Mouse (Mus musculus) limb, embryonic 14.5 days (tissue): ENCODE data around the gene Rbm39. TPM values are rescaled to one million over a fixed set of nuclear protein-coding genes. Genes with fewer than 3 reads are reported as not detected.
A peak's percentile ranks its signal among the peaks of the same experiment; 100 is the strongest.

Experiments
- ATAC-seq: fragments of 200-750 bp; cut with Nextera tagmentation; 2 replicates; pipeline ENCODE4 v1.8.0; 2017; ENCODE audit warnings: low read depth, moderate number of reproducible peaks, moderate TSS enrichment; ENCODE audit not compliant: low FRiP score
- DNase-seq: peaks from one replicate; pipeline ENCODE4 v3.0.0-alpha.2; 2015; ENCODE audit warnings: low spot score
- H3K27ac ChIP-seq: fragments of 300-500 bp; sonication (generic); replicated peaks from 2 replicates; pipeline ENCODE4 v1.5.1; 2014; ENCODE audit warnings: low read depth, mild to moderate bottlenecking, low read length, moderate library complexity, mixed read lengths
- H3K27me3 ChIP-seq: fragments of 300-500 bp; sonication (generic); 2 replicates; pipeline ENCODE4 v1.6.1; 2014; ENCODE audit warnings: low read length, mixed read lengths; ENCODE audit not compliant: control insufficient read depth, insufficient read depth
- H3K36me3 ChIP-seq: fragments of 300-500 bp; sonication (generic); 2 replicates; pipeline ENCODE4 v1.6.1; 2014; ENCODE audit warnings: mild to moderate bottlenecking, low read length, moderate library complexity, mixed read lengths; ENCODE audit not compliant: control insufficient read depth, insufficient read depth
- H3K4me1 ChIP-seq: fragments of 300-500 bp; sonication (generic); 2 replicates; pipeline ENCODE4 v1.6.1; 2014; ENCODE audit warnings: antibody characterized with exemption, low read length, mixed read lengths; ENCODE audit not compliant: control insufficient read depth, insufficient read depth
- H3K4me2 ChIP-seq: fragments of 300-500 bp; sonication (generic); replicated peaks from 2 replicates; pipeline ENCODE4 v1.6.1; 2014; ENCODE audit warnings: low read depth, mild to moderate bottlenecking, low read length, moderate library complexity; ENCODE audit not compliant: severe bottlenecking
- H3K4me3 ChIP-seq: fragments of 300-500 bp; sonication (generic); replicated peaks from 2 replicates; pipeline ENCODE4 v1.5.1; 2014; ENCODE audit warnings: low read length
- H3K9ac ChIP-seq: fragments of 300-500 bp; sonication (generic); 2 replicates; pipeline ENCODE4 v1.6.1; 2014; ENCODE audit warnings: mild to moderate bottlenecking, low read depth, low read length, moderate library complexity; ENCODE audit not compliant: severe bottlenecking
- H3K9me3 ChIP-seq: fragments of 300-500 bp; sonication (generic); 2 replicates; pipeline ENCODE4 v1.6.1; 2016; ENCODE audit warnings: low read length; ENCODE audit not compliant: control insufficient read depth
- POLR2A ChIP-seq: fragments of 200-500 bp; IDR thresholded peaks from 2 replicates; pipeline ENCODE4 v1.8.0; 2012; ENCODE audit warnings: inconsistent platforms, mild to moderate bottlenecking, moderate library complexity, borderline replicate concordance; ENCODE audit not compliant: insufficient read depth, insufficient read length; ENCODE audit errors: extremely low read depth
- WGBS: fragments of 180-500 bp; shearing (Covaris S2); extraction: QIAGEN DNeasy Blood & Tissue Kit; methylation state at CpG from one replicate; pipeline ENCODE4 v1.1.7; 2014; 5-methylcytosine and 5-hydroxymethylcytosine counted together
- polyA plus RNA-seq, 2 experiments: library from polyadenylated mRNA; depleted of rRNA in 1 of 2; stranded (reverse) in 1 of 2; unstranded in 1 of 2; fragments of >200 nt; fragmentation: Nextera tagmentation in 1 of 2; extraction: Ambion mirVana in 1 of 2; gene quantifications; 2 replicates each; pipeline versions ENCODE4 v1.2.1 to v1.2.3; 2012 to 2014

Rbm39 gene
- polyA plus RNA-seq (2012; rRNA removed) (251 and 297 TPM in 2 replicates), polyA plus RNA-seq (2014; fragmentation: Nextera tagmentation; extraction: Ambion mirVana) (728 and 775 TPM in 2 replicates)

DNA sequence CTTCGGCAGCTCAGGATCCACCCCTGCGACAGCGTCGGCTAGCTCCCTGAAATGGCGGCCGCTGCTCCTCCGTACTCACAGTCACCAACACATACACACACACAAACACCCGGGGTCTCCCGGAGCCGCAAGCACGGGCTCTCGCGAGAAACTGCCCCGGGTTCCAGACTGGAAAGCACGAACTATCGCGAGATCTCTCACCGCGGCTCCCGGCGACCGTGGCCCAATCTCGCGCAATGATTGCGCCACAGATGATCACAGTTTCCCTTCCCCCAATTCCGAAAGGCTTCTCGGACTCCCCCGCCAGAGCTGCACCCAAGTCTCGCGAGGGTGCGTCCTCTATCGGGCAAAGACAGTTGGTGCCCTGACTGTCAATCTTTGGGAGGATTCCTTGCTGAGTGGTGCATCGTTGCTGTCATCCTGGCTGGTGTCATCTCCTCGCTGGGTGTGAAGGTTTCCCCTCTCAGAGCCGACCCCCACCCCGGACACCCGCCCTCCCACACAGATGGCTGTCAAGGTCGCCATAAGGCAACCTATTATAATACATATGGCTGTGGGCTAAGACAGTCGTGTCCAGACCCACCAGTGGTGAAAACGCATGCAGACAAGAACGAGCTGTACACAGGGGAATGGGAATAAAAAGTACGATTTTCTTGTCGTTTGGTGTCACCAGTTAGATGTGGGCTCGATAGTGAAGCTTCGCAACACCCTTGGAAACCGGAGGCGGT, at the start of gene Rbm39:
Gene Rbm39 (minus strand): TSS at position 145 of the 728 bp plus-strand sequence.
- ATAC-seq (peak; percentile 96), DNase-seq (peak; percentile 100)
- Histone ChIP-seq H3K4me1 (peaks cover 18% of the 10 kb centered on the region), H3K9ac (peak within 1 kb of the TSS; percentile 100), H3K27me3 (no peaks in the 10 kb centered on the region), H3K4me3 (peak within 1 kb of the TSS; percentile 99), H3K9me3 (no peaks in the 10 kb centered on the region), H3K36me3 (peaks cover 32% of the 10 kb centered on the region), H3K27ac (peak within 1 kb of the TSS; percentile 99), H3K4me2 (peak within 1 kb of the TSS; percentile 77)
- under 1% methylated on average over 47 of the region's 47 CpGs for WGBS
- peak; percentile 97; the same call in 1 of the 2 replicates for TF ChIP-seq POLR2A

GRCm38 (mm10) chr2:156229171-156229570, 49.1 kb upstream of the Rbm39 start:
- no peak for TF ChIP-seq POLR2A
- H3K9me3 ChIP-seq, result no peaks in the 10 kb centered on the region
- no peaks in the 10 kb centered on the region for H3K4me1 ChIP-seq
- WGBS, result 96% methylated on average over 1 of the region's 1 CpGs
- no peak overlapping the region for H3K27ac ChIP-seq
- H3K36me3 ChIP-seq, result peaks cover 56% of the 10 kb centered on the region
- no peak overlapping the region for H3K4me3 ChIP-seq
- ATAC-seq, result no peak
- no peak overlapping the region for H3K9ac ChIP-seq
- DNase-seq, result no peak
- no peaks in the 10 kb centered on the region for H3K27me3 ChIP-seq
- H3K4me2 ChIP-seq, result no peak overlapping the region

DNA sequence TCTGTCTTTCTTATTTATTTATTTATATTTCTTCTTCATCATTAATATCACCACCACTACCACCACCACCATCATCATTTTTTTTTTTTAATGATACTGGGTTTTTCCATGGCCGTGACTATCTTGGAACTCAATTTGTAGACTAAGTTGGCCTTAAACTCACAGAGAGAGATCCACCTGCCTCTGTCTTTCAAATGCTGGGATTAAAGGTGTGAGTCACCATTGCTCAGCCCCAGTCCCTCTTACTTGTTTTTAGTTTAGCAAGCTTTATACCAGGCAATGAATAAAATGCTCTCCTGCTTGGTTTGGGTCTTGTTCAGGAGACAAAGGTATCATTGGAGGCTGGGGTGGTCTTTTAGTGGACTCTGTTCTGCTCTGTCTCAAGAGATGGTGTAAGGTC, 47.7 kb upstream of the Rbm39 start:
- no peaks in the 10 kb centered on the region for H3K27me3 ChIP-seq
- ATAC-seq (no peak), DNase-seq (no peak)
- no peak for TF ChIP-seq POLR2A
- peaks cover 63% of the 10 kb centered on the region for H3K36me3 ChIP-seq
- H3K9me3 ChIP-seq, result no peaks in the 10 kb centered on the region
- no peak overlapping the region for H3K9ac ChIP-seq
- no peak overlapping the region for H3K27ac ChIP-seq
- no peak overlapping the region for H3K4me2 ChIP-seq
- H3K4me1 ChIP-seq, result no peaks in the 10 kb centered on the region
- WGBS, result 96% methylated on average over 1 of the region's 1 CpGs
- H3K4me3 ChIP-seq, result no peak overlapping the region

DNA sequence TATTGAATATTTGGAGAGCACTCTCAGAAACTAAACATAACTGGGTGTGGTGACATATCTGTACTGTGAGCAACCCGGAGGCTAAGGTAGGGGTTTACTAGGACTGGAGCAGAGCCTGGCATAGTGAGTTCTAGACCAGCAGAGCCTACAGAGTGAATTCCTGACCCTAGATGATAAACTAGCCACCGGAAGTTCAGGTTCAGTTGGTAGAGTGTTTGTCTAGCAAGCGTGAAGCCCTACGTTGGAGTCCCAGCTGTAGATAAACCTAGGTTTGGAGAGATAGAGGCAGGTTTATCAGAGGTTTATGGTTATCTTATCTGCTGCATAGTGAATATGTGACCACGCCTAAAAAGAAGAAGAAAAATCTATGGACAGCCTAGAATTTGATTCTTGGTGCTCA, 44.0 kb upstream of the Rbm39 start:
- 92% methylated on average over 5 of the region's 5 CpGs for WGBS
- Histone ChIP-seq H3K9ac (no peak overlapping the region), H3K9me3 (no peaks in the 10 kb centered on the region), H3K27ac (no peak overlapping the region), H3K4me1 (no peaks in the 10 kb centered on the region), H3K27me3 (no peaks in the 10 kb centered on the region), H3K4me2 (no peak overlapping the region), H3K36me3 (peaks cover 62% of the 10 kb centered on the region), H3K4me3 (no peak overlapping the region)
- no peak for TF ChIP-seq POLR2A
- ATAC-seq (no peak), DNase-seq (no peak)

GRCm38 (mm10) chr2:156222100-156222499, 42.1 kb upstream of the Rbm39 start:
- no peak for DNase-seq
- peaks cover 52% of the 10 kb centered on the region for H3K36me3 ChIP-seq
- H3K27ac ChIP-seq, result no peak overlapping the region
- H3K4me2 ChIP-seq, result no peak overlapping the region
- H3K9ac ChIP-seq, result no peak overlapping the region
- H3K4me1 ChIP-seq, result no peaks in the 10 kb centered on the region
- H3K4me3 ChIP-seq, result no peak overlapping the region
- no peaks in the 10 kb centered on the region for H3K27me3 ChIP-seq
- ATAC-seq, result no peak
- H3K9me3 ChIP-seq, result no peaks in the 10 kb centered on the region
- no peak for TF ChIP-seq POLR2A
